Mouse (Mus musculus): ENCODE data around the gene Dbh.

DNA sequence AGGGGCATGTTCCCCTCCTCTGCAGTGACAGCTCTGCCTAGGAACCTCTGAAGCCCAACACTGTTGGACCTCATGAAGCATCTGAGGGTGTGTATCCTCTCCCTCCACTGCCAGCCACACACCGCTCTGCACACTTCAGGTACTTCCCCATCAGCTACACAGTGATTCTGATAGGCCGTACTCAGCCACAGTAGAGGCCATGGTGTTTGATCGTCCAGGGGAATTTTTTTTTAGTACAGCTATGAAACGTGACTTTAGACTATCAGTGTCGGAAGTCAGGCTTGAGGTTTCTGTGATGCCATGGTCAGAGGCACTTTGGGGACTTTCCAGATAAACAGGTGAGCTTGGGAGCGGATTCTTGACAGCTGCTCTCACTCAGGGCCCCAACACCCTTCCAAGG is 22.5 kb downstream of the Dbh start:
- TF ChIP-seq CTCF (IDR thresholded peaks at IDR 0.05 in 2 of 3, conservative IDR thresholded peaks at IDR 0.05 in 1 of 3; ENCODE audit: control insufficient read depth in 1 of 3, insufficient read depth in 1 of 3, low read depth in 2 of 3, low read length in 3 of 3, poor library complexity in 1 of 3, severe bottlenecking in 1 of 3) (no peak), POLR2A (IDR thresholded peaks at IDR 0.05; ENCODE audit: control insufficient read depth in 1 of 2, insufficient read depth in 1 of 2, low read depth in 1 of 2, low read length in 2 of 2, poor library complexity in 1 of 2) (no peak)

Data from MEL (cell line).